Mouse (Mus musculus): ENCODE results near the gene Dnajb3. TPM values are rescaled to one million over a fixed set of nuclear protein-coding genes. Genes with fewer than 3 reads are reported as not detected.
"Not testable (repeated sequence)": the region's sequence is repeated elsewhere in the genome, so short reads cannot be mapped to it uniquely, and the experiment has no call there.

The Dnajb3 gene
- polyA plus RNA-seq, 1 experiment from 2014 or later, result 8.5 TPM

- no peak within 1 kb of the TSS for H3K27ac ChIP-seq
- H3K36me3 ChIP-seq (replicated peaks), result no peaks in the 10 kb centered on the region; the same call in none of the 2 replicates
- H3K27me3 ChIP-seq (ENCODE audit: poor library complexity, severe bottlenecking), result peaks cover 12% of the 10 kb centered on the region
- H3K9me3 ChIP-seq, result peaks cover 25% of the 10 kb centered on the region
- 85% methylated on average over 7 of the region's 7 CpGs for WGBS
- no peak within 1 kb of the TSS for H3K4me3 ChIP-seq
- peaks cover 6% of the 10 kb centered on the region for H3K4me1 ChIP-seq
- DNase-seq (ENCODE audit: extremely low spot score, low spot score), result no peak
These were observed 5.1 kb downstream of the Dnajb3 start, which contains the start of gene Ugt1a2 for GRCm38 (mm10) chr1:88200456-88200855. Ugt1a2 (plus strand) TSS chr1:88200601.

- H3K9me3 ChIP-seq, result peaks cover 21% of the 10 kb centered on the region
- no peak overlapping the region for H3K4me3 ChIP-seq
- no peak overlapping the region for H3K27ac ChIP-seq
- no peaks in the 10 kb centered on the region; the same call in none of the 2 replicates for H3K36me3 ChIP-seq (replicated peaks)
- DNase-seq (ENCODE audit: extremely low spot score, low spot score), result no peak
- H3K4me1 ChIP-seq, result peaks cover under 1% of the 10 kb centered on the region
- WGBS, result 73% methylated on average over 2 of the region's 2 CpGs
- peaks cover 10% of the 10 kb centered on the region for H3K27me3 ChIP-seq (ENCODE audit: poor library complexity, severe bottlenecking)
These were observed 5.6 kb downstream of the Dnajb3 start for GRCm38 (mm10) chr1:88199996-88200395.

DNA sequence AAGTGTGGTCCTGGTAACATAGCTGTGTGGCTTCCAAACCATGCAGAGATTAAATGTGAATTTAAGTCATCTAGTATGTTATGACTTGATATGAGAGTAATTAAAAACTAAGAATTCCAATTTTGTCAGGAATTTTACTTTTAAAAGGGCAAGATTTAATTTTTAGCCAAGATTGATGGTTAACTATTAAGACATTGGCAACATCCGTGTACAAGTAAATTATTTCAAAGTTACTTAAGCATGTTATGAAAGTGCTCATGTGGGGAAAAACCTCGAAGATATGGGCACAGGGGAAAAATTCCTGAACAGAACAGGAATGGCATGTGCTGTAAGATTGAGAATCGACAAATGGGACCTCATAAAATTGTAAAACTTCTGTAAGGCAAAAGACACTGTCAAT is 8.1 kb downstream of the Dnajb3 start:
- H3K4me1 ChIP-seq, result no peaks in the 10 kb centered on the region
- 86% methylated on average over 3 of the region's 3 CpGs for WGBS
- no peaks in the 10 kb centered on the region for H3K27me3 ChIP-seq (ENCODE audit: poor library complexity, severe bottlenecking)
- no peaks in the 10 kb centered on the region for H3K9me3 ChIP-seq
- no peaks in the 10 kb centered on the region for H3K36me3 ChIP-seq (replicated peaks)
- no peak for DNase-seq (ENCODE audit: extremely low spot score, low spot score)
- H3K4me3 ChIP-seq, result no peak overlapping the region
- H3K27ac ChIP-seq, result no peak overlapping the region

DNA sequence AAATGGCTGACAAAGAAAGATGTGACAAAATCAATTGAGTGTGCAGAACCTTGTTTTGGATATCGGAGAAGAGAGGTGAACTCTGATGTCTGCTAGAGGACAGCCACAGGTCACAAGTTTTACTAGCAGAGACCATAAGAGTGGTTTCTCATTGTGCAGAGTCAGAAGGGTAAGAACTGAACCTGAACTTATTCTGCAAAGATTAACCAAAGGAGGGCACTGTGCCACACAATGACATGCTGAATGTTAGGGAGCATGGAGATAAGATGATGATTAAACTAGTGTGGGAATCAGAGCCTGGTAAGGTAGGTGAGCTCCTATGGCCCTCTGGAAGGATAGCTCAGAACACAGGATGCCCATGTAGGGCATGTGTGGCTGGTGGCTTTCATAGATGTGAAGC is 9.9 kb downstream of the Dnajb3 start:
- Histone ChIP-seq H3K27ac (no peak overlapping the region), H3K4me3 (no peak overlapping the region), H3K9me3 (no peaks in the 10 kb centered on the region), H3K27me3 (ENCODE audit: poor library complexity, severe bottlenecking) (no peaks in the 10 kb centered on the region), H3K36me3 (replicated peaks) (no peaks in the 10 kb centered on the region), H3K4me1 (no peaks in the 10 kb centered on the region)
- 84% methylated on average over 1 of the region's 1 CpGs for WGBS
- no peak for DNase-seq (ENCODE audit: extremely low spot score, low spot score)

- 70% methylated on average over 3 of the region's 3 CpGs for WGBS
- H3K4me3 ChIP-seq, result no peak overlapping the region
- no peak for DNase-seq (ENCODE audit: extremely low spot score, low spot score)
- H3K27me3 ChIP-seq (ENCODE audit: poor library complexity, severe bottlenecking), result no peaks in the 10 kb centered on the region
- H3K9me3 ChIP-seq, result no peaks in the 10 kb centered on the region; the same call in 1 of the 2 replicates
- no peaks in the 10 kb centered on the region for H3K36me3 ChIP-seq (replicated peaks)
- H3K4me1 ChIP-seq, result no peaks in the 10 kb centered on the region
- no peak overlapping the region for H3K27ac ChIP-seq
These were observed 13.4 kb downstream of the Dnajb3 start for GRCm38 (mm10) chr1:88192136-88192535.

- DNase-seq (ENCODE audit: extremely low spot score, low spot score), result no peak
- 90% methylated on average over 5 of the region's 5 CpGs for WGBS
These were observed 19.2 kb downstream of the Dnajb3 start for GRCm38 (mm10) chr1:88186325-88186935.

GRCm38 (mm10) chr1:88179657-88180056 is 25.9 kb downstream of the Dnajb3 start:
- Histone ChIP-seq H3K4me1 (no peaks in the 10 kb centered on the region), H3K36me3 (replicated peaks) (no peaks in the 10 kb centered on the region), H3K27me3 (ENCODE audit: poor library complexity, severe bottlenecking) (no peaks in the 10 kb centered on the region), H3K9me3 (peaks cover 27% of the 10 kb centered on the region), H3K4me3 (no peak overlapping the region), H3K27ac (no peak overlapping the region)
- WGBS, result 89% methylated on average over 1 of the region's 1 CpGs
- DNase-seq (ENCODE audit: extremely low spot score, low spot score), result no peak

More at GRCm38 (mm10) chr1:88186325-88186935, 19.2 kb downstream of the Dnajb3 start:
- no peaks in the 10 kb centered on the region for H3K36me3 ChIP-seq (replicated peaks)
- no peak overlapping the region for H3K4me3 ChIP-seq
- H3K9me3 ChIP-seq, result no peaks in the 10 kb centered on the region; the same call in 1 of the 2 replicates
- no peak overlapping the region for H3K27ac ChIP-seq
- no peaks in the 10 kb centered on the region for H3K4me1 ChIP-seq
- H3K27me3 ChIP-seq (ENCODE audit: poor library complexity, severe bottlenecking), result no peaks in the 10 kb centered on the region

GRCm38 (mm10) chr1:88172190-88172589 is 33.4 kb downstream of the Dnajb3 start:
- H3K4me1 ChIP-seq; H3K27ac ChIP-seq; H3K27me3 ChIP-seq (ENCODE audit: poor library complexity, severe bottlenecking); DNase-seq (ENCODE audit: extremely low spot score, low spot score); H3K4me3 ChIP-seq; H3K36me3 ChIP-seq (replicated peaks): not testable (repeated sequence)
- peaks cover 15% of the 10 kb centered on the region for H3K9me3 ChIP-seq
- WGBS, result 83% methylated on average over 7 of the region's 7 CpGs

DNA sequence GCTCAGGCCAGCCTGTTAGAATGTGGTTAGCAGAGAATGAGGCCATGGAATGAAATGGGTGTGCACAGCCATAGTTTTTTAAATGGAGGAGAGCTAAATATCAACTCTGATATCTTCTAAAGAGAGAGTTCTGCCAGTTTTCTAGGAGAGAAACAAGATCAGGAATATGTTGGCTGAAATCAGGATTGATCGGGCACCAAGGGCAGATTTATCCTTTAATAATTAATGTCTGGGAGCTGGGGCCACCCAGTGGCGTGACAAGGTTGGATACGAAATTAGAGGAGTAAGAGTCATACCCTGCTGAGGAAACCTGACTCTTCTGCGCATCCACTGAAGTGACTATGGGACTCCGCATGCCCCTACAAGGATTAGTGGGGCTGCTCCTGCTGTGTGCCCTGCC is 39.9 kb downstream of the Dnajb3 start, which contains the start of gene Ugt1a5:
Gene Ugt1a5 (plus strand): TSS at position 302 of the 400 bp plus-strand sequence.
- 74% methylated on average over 5 of the region's 5 CpGs for WGBS
- Histone ChIP-seq H3K27ac (no peak within 1 kb of the TSS), H3K36me3 (replicated peaks) (no peaks in the 10 kb centered on the region), H3K4me1 (no peaks in the 10 kb centered on the region), H3K27me3 (ENCODE audit: poor library complexity, severe bottlenecking) (no peaks in the 10 kb centered on the region), H3K9me3 (no peaks in the 10 kb centered on the region; the same call in 1 of the 2 replicates), H3K4me3 (no peak within 1 kb of the TSS)
- DNase-seq (ENCODE audit: extremely low spot score, low spot score), result no peak

GRCm38 (mm10) chr1:88158430-88158829 is 47.2 kb downstream of the Dnajb3 start:
- no peaks in the 10 kb centered on the region for H3K4me1 ChIP-seq

More at GRCm38 (mm10) chr1:88158430-88158829, 47.2 kb downstream of the Dnajb3 start:
- no peaks in the 10 kb centered on the region for H3K27me3 ChIP-seq (ENCODE audit: poor library complexity, severe bottlenecking)
- no peak for DNase-seq (ENCODE audit: extremely low spot score, low spot score)
- no peaks in the 10 kb centered on the region for H3K9me3 ChIP-seq
- 87% methylated on average over 2 of the region's 2 CpGs for WGBS
- H3K4me3 ChIP-seq, result no peak overlapping the region
- H3K36me3 ChIP-seq (replicated peaks), result no peaks in the 10 kb centered on the region
- H3K27ac ChIP-seq, result no peak overlapping the region

Other genes starting within 250 kb of the Dnajb3 start
- 33.0 and 36.9 TPM in 2 replicates for gene Usp40, start 197.2 kb downstream of the Dnajb3 start, polyA plus RNA-seq (2016; fragmentation: Nextera tagmentation; extraction: Ambion mirVana)
- gene Ugt1a10, start 150.4 kb downstream of the Dnajb3 start, polyA plus RNA-seq (2016; fragmentation: Nextera tagmentation; extraction: Ambion mirVana), result not detected in 2 replicates
- not detected in 2 replicates for gene Ugt1a9, start 135.0 kb downstream of the Dnajb3 start, polyA plus RNA-seq (2016; fragmentation: Nextera tagmentation; extraction: Ambion mirVana)
- gene Ugt1a8, start 118.0 kb downstream of the Dnajb3 start, polyA plus RNA-seq (2016; fragmentation: Nextera tagmentation; extraction: Ambion mirVana), result not detected in 2 replicates
- gene Ugt1a7c, start 110.7 kb downstream of the Dnajb3 start, polyA plus RNA-seq (2016; fragmentation: Nextera tagmentation; extraction: Ambion mirVana), result 0.32 and 0.34 TPM in 2 replicates
- gene Ugt1a6b, start 102.5 kb downstream of the Dnajb3 start, polyA plus RNA-seq (2016; fragmentation: Nextera tagmentation; extraction: Ambion mirVana), result not detected in 2 replicates
- 0.14 and 0.20 TPM in 2 replicates for gene Ugt1a6a, start 71.0 kb downstream of the Dnajb3 start, polyA plus RNA-seq (2016; fragmentation: Nextera tagmentation; extraction: Ambion mirVana)
- not detected in 2 replicates for gene Ugt1a5, start 39.8 kb downstream of the Dnajb3 start, polyA plus RNA-seq (2016; fragmentation: Nextera tagmentation; extraction: Ambion mirVana)
- 0.07 TPM in 1 of 2 replicates, not detected in the other for gene Ugt1a2, start 5.2 kb downstream of the Dnajb3 start, polyA plus RNA-seq (2016; fragmentation: Nextera tagmentation; extraction: Ambion mirVana)
- gene Ugt1a1, start 6.2 kb upstream of the Dnajb3 start, polyA plus RNA-seq (2016; fragmentation: Nextera tagmentation; extraction: Ambion mirVana), result 0.07 TPM in 1 of 2 replicates, not detected in the other
- gene Mroh2a, start 21.2 kb upstream of the Dnajb3 start, polyA plus RNA-seq (2016; fragmentation: Nextera tagmentation; extraction: Ambion mirVana), result 1.3 and 1.4 TPM in 2 replicates
- gene Hjurp, start 71.9 kb upstream of the Dnajb3 start, polyA plus RNA-seq (2016; fragmentation: Nextera tagmentation; extraction: Ambion mirVana), result 223 and 224 TPM in 2 replicates
- not detected in 2 replicates for gene Trpm8, start 71.9 kb upstream of the Dnajb3 start, polyA plus RNA-seq (2016; fragmentation: Nextera tagmentation; extraction: Ambion mirVana)
- gene Spp2, start 201.2 kb upstream of the Dnajb3 start, polyA plus RNA-seq (2016; fragmentation: Nextera tagmentation; extraction: Ambion mirVana), result not detected in 2 replicates